Mouse (Mus musculus) forebrain, postnatal 0 days (tissue): Measurements from ENCODE around the gene Rpl13. TPM values are rescaled to one million over a fixed set of nuclear protein-coding genes. Genes with fewer than 3 reads are reported as not detected.
"Not testable (repeated sequence)": the region's sequence is repeated elsewhere in the genome, so short reads cannot be mapped to it uniquely, and the experiment has no call there.

ENCODE experiments used
- ATAC-seq: fragments of 200-750 bp; cut with Nextera tagmentation; 2 replicates; pipeline ENCODE4 v1.8.0; 2017; ENCODE audit warnings: mild to moderate bottlenecking, moderate library complexity
- DNase-seq: peaks from one replicate; pipeline ENCODE4 v3.0.0-alpha.2; 2015
- H3K27ac ChIP-seq: fragments of 300-500 bp; sonication (generic); 2 replicates; pipeline ENCODE4 v1.5.1; 2014; ENCODE audit warnings: low read depth, mild to moderate bottlenecking, antibody characterized with exemption, low read length, moderate library complexity, mixed read lengths
- H3K27me3 ChIP-seq: fragments of 300-500 bp; sonication (generic); 2 replicates; pipeline ENCODE4 v1.6.1; 2014; ENCODE audit warnings: mild to moderate bottlenecking, low read length, mixed read lengths; ENCODE audit not compliant: insufficient read depth
- H3K36me3 ChIP-seq: fragments of 300-500 bp; sonication (generic); 2 replicates; pipeline ENCODE4 v1.6.1; 2014; ENCODE audit warnings: mild to moderate bottlenecking, moderate library complexity; ENCODE audit not compliant: insufficient read depth
- H3K4me1 ChIP-seq: fragments of 300-500 bp; sonication (generic); 2 replicates; pipeline ENCODE4 v1.6.1; 2014; ENCODE audit warnings: antibody characterized with exemption; ENCODE audit not compliant: insufficient read depth
- H3K4me2 ChIP-seq: fragments of 300-500 bp; sonication (generic); 2 replicates; pipeline ENCODE4 v1.6.1; 2014; ENCODE audit warnings: low read depth, mild to moderate bottlenecking, moderate library complexity
- H3K4me3 ChIP-seq: fragments of 300-500 bp; sonication (generic); 2 replicates; pipeline ENCODE4 v1.5.1; 2014; ENCODE audit warnings: low read depth, low read length, mixed read lengths
- H3K9ac ChIP-seq: fragments of 300-500 bp; sonication (generic); 2 replicates; pipeline ENCODE4 v1.6.1; 2014; ENCODE audit warnings: mild to moderate bottlenecking
- H3K9me3 ChIP-seq: fragments of 300-500 bp; sonication (generic); 2 replicates; pipeline ENCODE4 v1.6.1; 2016; ENCODE audit warnings: low read length
- CTCF ChIP-seq: sonication (generic); IDR thresholded peaks from 2 replicates; pipeline ENCODE4 v1.5.1; 2016; ENCODE audit warnings: antibody characterized with exemption, control low read depth, low read depth
- WGBS: fragments of 180-500 bp; shearing (Covaris S2); extraction: QIAGEN DNeasy Blood & Tissue Kit; methylation state at CpG from one replicate; pipeline ENCODE4 v1.1.7; 2014; 5-methylcytosine and 5-hydroxymethylcytosine counted together
- polyA plus RNA-seq: library from polyadenylated mRNA; unstranded; fragments of >200 nt; fragmentation: Nextera tagmentation; extraction: Ambion mirVana; gene quantifications from 2 replicates; pipeline ENCODE4 v1.2.1, GENCODE M21; 2015
- total RNA-seq: library from RNA; depleted of rRNA; stranded (reverse); fragments of >200 nt; gene quantifications from 2 replicates; pipeline ENCODE4 v1.2.3, GENCODE M21; 2014

Rpl13 gene
- total and polyA plus RNA-seq, 2 experiments from 2014 or later: 944 to 2,315 TPM

DNA sequence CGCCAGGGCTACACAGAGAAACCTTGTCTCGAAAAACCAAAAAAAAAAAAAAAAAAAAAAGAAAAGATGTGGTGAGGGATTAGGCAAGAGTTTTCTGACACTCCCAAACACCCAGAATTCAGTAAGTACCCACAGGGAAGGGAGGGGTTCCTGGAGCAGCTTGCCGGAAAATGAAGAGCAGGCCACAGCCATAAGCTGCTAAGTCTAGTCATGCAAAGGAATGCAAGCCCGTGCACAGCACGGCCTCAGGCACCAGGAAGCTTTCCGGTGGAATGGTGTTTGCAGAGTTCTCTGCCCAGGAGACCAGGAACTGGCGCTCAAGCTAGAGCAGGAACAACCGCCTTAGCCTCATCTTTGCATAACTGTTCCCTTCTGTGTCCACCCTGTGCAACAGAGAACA, 1.9 kb upstream of the Rpl13 start:
- 56% methylated on average over 8 of the region's 8 CpGs for WGBS
- DNase-seq (no peak), ATAC-seq (no peak)
- H3K27me3 ChIP-seq: no peaks in the 10 kb centered on the region
- H3K9me3 ChIP-seq: no peaks in the 10 kb centered on the region
- no peak overlapping the region for H3K9ac ChIP-seq
- no peak overlapping the region for H3K4me2 ChIP-seq
- no peak for TF ChIP-seq CTCF
- 0 out of 2 replicates have a peak, but pooled peaks cover 7% of the 10 kb centered on the region for H3K4me1 ChIP-seq
- no peak overlapping the region for H3K27ac ChIP-seq
- no peak overlapping the region for H3K4me3 ChIP-seq
- H3K36me3 ChIP-seq: peaks cover 33% of the 10 kb centered on the region

GRCm38 (mm10) chr8:123101244-123101643, 906 bp upstream of the Rpl13 start:
- ATAC-seq: no peak
- 82% methylated on average over 4 of the region's 4 CpGs for WGBS
- H3K27ac ChIP-seq: no peak overlapping the region
- H3K4me1 ChIP-seq: 0 out of 2 replicates have a peak, but pooled peaks cover 7% of the 10 kb centered on the region
- no peak overlapping the region for H3K4me3 ChIP-seq
- no peaks in the 10 kb centered on the region for H3K27me3 ChIP-seq
- no peak overlapping the region for H3K4me2 ChIP-seq
- H3K9me3 ChIP-seq: no peaks in the 10 kb centered on the region
- no peak overlapping the region for H3K9ac ChIP-seq
- no peak for DNase-seq
- H3K36me3 ChIP-seq: peaks cover 32% of the 10 kb centered on the region
- peak; percentile 14; the same call in 1 of the 2 replicates for TF ChIP-seq CTCF

DNA sequence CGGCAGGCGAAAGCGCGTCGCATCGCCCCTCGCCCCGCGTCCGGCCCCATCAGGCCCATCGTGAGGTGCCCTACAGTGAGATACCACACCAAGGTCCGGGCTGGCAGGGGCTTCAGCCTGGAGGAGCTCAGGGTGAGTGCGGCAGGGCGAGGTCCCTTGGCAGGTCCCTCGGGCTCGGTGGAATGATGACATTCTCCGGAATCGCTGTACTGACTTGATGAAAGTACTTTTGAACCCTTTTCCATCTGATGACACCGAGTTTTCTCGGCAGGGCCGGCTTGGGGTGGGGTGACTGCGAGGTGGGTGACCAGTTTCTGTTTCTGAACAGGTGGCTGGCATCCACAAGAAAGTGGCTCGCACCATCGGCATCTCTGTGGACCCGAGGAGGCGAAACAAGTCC, 705 bp downstream of the Rpl13 start:
- not testable (repeated sequence) for ATAC-seq

DNA sequence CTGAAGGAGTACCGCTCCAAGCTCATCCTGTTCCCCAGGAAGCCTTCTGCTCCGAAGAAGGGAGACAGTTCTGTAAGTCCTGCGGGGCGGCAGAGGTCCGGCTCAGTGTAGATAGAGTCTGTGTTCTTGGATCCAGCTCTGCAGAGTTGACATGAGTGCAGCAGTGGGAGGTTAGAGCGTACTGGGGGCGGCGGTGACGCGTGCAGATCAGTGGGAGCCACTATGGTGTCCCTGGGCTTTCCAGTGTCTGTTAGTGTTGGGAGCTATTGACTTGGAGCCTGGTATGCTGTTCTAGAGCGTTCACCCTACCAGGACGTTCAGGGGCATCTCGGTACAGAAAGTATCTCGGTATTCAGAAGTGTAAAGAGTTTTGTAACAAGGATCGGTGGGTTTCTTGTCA, 1.1 kb downstream of the Rpl13 start:
- DNase-seq (no peak), ATAC-seq (no peak)
- 16% methylated on average over 14 of the region's 15 CpGs for WGBS
- H3K4me2 ChIP-seq: peak overlapping the region; percentile 67
- H3K27me3 ChIP-seq: no peaks in the 10 kb centered on the region
- H3K4me3 ChIP-seq: peak overlapping the region; percentile 62
- H3K4me1 ChIP-seq: 0 out of 2 replicates have a peak, but pooled peaks cover 7% of the 10 kb centered on the region
- peak overlapping the region; percentile 86 for H3K9ac ChIP-seq
- no peaks in the 10 kb centered on the region for H3K9me3 ChIP-seq
- no peak overlapping the region for H3K27ac ChIP-seq
- H3K36me3 ChIP-seq: peaks cover 22% of the 10 kb centered on the region
- no peak for TF ChIP-seq CTCF

More for the DNA sequence above, 705 bp downstream of the Rpl13 start:
- not testable (repeated sequence) for H3K27me3 ChIP-seq, H3K4me1 ChIP-seq, H3K9me3 ChIP-seq, DNase-seq
- Histone ChIP-seq H3K27ac (peak overlapping the region; percentile 91), H3K9ac (peak overlapping the region; percentile 86), H3K4me3 (peak overlapping the region; percentile 62), H3K4me2 (peak overlapping the region; percentile 67), H3K36me3 (peaks cover 26% of the 10 kb centered on the region)
- under 1% methylated on average over 22 of the region's 26 CpGs for WGBS

- ATAC-seq (no peak), DNase-seq (no peak)
- peaks cover 22% of the 10 kb centered on the region for H3K36me3 ChIP-seq
- no peak overlapping the region for H3K27ac ChIP-seq
- peak overlapping the region; percentile 67 for H3K4me2 ChIP-seq
- peak overlapping the region; percentile 86; the same call in 1 of the 2 replicates for H3K9ac ChIP-seq
- TF ChIP-seq CTCF: no peak
- 0 out of 2 replicates have a peak, but pooled peaks cover 7% of the 10 kb centered on the region for H3K4me1 ChIP-seq
- no peaks in the 10 kb centered on the region for H3K9me3 ChIP-seq
- 71% methylated on average over 6 of the region's 6 CpGs for WGBS
- peak overlapping the region; percentile 62; the same call in 1 of the 2 replicates for H3K4me3 ChIP-seq
- H3K27me3 ChIP-seq: no peaks in the 10 kb centered on the region
These were observed 2.1 kb downstream of the Rpl13 start for GRCm38 (mm10) chr8:123104046-123104767.

- no peak overlapping the region for H3K4me2 ChIP-seq
- H3K9me3 ChIP-seq: no peaks in the 10 kb centered on the region
These were observed 3.6 kb downstream of the Rpl13 start for GRCm38 (mm10) chr8:123105553-123106326.

DNA sequence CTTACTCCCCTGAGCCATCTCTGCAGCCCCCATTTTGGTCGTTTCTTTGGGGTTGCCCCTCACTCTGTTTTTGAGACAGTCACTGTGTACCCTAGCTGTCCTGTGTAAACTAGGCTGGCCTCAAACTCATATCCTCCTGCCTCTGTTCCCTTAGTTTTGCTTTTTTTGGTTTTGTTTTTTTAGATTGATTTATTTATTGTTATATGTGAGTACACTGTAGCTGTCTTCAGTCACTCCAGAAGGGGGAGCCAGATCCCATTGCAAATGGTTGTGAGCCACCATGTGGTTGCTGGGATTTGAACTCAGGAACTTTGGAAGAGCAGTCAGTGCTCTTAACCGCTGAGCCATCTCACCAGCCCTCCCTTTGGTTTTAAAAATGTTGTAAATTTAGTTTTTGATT, 4.4 kb downstream of the Rpl13 start:
- DNase-seq (no peak), ATAC-seq (no peak)
- Histone ChIP-seq H3K27ac (no peak overlapping the region), H3K4me2 (no peak overlapping the region), H3K9ac (no peak overlapping the region), H3K27me3 (no peaks in the 10 kb centered on the region), H3K9me3 (no peaks in the 10 kb centered on the region), H3K4me1 (0 out of 2 replicates have a peak, but pooled peaks cover 7% of the 10 kb centered on the region), H3K36me3 (peaks cover 22% of the 10 kb centered on the region), H3K4me3 (no peak overlapping the region)
- 54% methylated on average over 2 of the region's 2 CpGs for WGBS
- TF ChIP-seq CTCF: peak; percentile 61

More at GRCm38 (mm10) chr8:123105553-123106326, 3.6 kb downstream of the Rpl13 start:
- H3K4me1 ChIP-seq: 0 out of 2 replicates have a peak, but pooled peaks cover 7% of the 10 kb centered on the region
- H3K36me3 ChIP-seq: peaks cover 22% of the 10 kb centered on the region
- no peaks in the 10 kb centered on the region for H3K27me3 ChIP-seq
- WGBS: 64% methylated on average over 5 of the region's 5 CpGs
- ATAC-seq: no peak
- DNase-seq: peak; percentile 76
- peak; percentile 69 for TF ChIP-seq CTCF
- H3K4me3 ChIP-seq: no peak overlapping the region
- H3K9ac ChIP-seq: no peak overlapping the region
- H3K27ac ChIP-seq: no peak overlapping the region
